Mouse (Mus musculus) kidney, postnatal 10 days (tissue): ENCODE results near the gene Ciapin1.
A peak's percentile ranks its signal among the peaks of the same experiment; 100 is the strongest.

ENCODE experiments used
- DNase-seq: peaks from one replicate; pipeline ENCODE4 v3.0.0; 2021; ENCODE audit warnings: mixed read lengths

The Ciapin1 gene

DNA sequence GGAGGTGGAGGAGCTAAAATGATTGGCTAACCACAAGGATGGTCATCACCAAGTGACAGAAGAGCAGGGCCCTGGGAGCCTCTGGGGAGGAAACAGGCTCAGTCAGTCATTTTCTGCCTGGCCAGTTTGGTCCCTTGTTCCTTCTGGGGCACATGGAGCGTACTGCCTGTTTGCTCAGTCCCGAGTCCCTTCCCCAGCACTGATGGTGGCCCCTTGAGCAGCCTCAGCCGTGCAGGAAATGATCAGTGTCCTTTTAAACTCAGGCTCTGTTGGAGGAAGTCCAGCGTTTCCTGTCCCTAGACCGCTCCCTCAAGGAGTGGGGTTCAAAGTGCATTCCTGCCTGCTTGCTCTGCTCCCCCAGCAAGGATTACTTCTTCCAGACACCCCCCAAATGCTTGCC, 59.7 kb downstream of the Ciapin1 start:
- DNase-seq = peak; percentile 85

DNA sequence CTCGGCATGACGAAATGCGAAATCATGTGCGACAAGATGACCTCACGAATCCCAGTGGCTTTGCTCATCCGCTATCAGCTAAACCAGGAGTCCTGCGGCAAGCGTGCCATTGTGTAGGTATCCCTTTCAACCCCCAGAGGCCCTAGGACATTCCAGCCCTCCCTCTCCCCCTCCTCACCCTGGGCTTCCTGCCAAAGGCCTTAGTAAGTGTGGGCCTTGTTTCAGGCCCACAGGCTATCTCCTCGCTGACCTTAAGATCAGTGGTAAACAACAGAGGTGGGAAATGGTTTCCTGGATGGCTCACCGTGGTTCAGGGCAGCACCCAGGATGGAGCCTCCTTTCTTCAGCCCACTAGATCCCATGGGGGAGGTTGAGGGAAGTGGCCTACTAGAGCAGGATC, 60.1 kb downstream of the Ciapin1 start:
- DNase-seq = peak; percentile 55

DNA sequence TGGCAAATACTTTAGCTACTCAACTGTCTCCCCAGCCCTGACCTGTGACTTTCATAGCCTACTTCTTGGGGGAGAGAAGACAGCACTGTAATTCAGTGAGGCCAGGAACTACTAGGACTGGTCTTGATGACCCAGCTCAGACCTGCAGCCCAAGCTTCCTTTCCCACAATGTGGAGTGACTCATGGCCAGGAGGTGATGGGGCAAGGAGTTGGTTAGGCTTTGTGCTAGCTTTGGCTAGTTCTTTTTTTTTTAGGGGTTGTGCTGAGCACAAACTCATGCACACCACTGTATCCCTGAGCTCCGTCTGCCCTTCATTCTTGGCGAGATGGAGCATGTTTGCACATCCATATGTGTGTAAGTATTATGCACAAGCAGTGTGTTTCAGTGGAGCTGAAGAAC, 61.8 kb downstream of the Ciapin1 start:
- DNase-seq = no peak

DNA sequence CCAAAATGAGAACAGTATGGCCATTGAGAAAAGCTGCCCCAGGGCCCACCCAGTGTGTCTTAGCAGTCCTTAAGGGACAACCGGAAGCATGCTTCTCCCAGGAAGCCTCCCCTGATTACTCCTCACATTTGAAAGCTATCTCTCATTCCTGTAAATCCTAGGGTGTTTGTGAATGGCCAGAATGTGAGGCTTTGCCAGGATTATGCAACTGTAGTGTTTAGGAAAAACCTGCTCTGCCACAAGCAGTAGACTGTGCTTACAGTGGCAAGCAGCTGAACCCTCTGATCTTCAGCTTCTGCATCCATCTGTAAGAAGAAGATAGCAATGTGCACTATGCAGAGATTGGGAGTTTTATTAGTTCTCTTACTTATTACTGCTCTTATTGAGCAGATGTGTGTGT, 63.6 kb downstream of the Ciapin1 start:
- no peak for DNase-seq

DNA sequence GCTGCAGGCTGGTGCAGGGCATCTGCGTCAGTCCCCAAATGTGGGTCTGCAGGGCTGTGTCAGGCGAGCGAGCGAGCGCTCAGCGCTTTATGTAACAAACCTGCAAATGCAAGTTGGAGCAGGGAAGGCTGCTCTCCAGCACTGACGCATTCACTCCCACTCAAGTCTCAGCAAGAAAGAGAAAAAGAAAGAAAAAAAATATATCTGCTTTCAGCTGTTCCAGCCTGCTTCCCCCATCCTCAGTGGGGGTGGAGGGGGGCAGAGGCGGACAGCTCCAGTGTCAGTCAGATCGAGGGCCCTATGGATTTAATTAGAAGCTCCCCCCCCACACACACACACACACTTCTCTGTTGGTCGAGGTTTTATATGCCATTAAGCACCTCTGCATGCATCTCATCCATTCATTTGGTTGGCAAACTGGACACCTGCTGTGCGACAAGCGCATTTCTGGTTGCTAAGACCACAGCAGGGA, 64.4 kb downstream of the Ciapin1 start:
- no peak for DNase-seq

DNA sequence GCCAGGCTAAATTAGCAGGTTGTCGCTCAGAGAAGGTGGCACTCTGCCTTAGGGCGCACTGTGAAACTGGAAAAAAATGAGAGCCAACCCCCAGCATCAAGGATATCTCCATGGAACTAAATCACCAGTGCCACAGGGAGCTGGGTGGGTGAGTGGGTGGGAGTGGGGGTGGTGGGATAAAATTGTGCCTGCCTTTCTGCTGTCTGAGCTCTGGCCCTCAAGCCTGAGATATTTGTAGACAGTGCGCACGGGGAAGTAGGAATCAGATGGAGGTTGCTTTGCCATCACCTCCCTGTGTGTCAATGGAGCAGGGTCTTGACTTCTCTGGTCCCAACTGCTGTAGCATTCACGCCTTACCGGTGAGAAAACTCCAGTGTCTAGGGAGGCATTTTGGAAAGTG, 65.1 kb downstream of the Ciapin1 start:
- DNase-seq = no peak

DNA sequence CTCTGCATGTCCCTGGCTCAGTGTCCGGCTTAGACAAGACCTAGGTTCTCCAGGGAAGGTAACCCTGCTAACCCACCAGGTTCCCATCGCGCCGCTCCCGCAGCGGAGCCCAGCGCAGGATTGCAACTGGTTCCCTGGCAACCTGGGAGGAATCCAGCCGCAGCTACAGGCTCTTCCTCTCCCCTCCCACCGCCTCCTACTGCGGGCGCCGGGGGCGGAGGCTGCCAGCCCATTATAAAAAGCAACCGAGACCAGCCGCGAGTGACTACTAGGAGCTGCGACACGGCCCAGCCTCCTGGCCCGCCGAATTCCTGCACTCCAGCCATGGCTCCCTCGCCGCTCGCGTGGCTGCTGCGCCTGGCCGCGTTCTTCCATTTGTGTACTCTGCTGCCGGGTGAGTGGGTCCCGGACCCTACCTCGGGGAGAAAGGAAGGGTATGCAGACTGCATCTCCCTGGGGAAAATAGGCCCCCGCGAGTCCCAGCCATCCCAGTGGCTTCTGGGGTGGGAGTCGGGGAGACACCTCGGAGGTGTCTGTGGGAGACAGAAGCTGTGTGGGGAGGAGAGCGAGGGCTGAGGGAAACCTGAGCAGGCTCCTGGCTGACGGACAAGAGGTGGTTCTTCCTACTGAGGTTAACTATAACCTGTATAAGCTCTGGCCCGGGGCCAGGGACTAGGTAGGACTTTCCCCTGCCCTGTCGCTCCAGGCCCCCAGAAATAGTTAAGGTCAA, 66.1 kb downstream of the Ciapin1 start, which contains the start of gene Cx3cl1:
Gene Cx3cl1, plus strand, starts transcription at position 69 of the 730 bp plus-strand sequence.
- DNase-seq = peak; percentile 90

DNA sequence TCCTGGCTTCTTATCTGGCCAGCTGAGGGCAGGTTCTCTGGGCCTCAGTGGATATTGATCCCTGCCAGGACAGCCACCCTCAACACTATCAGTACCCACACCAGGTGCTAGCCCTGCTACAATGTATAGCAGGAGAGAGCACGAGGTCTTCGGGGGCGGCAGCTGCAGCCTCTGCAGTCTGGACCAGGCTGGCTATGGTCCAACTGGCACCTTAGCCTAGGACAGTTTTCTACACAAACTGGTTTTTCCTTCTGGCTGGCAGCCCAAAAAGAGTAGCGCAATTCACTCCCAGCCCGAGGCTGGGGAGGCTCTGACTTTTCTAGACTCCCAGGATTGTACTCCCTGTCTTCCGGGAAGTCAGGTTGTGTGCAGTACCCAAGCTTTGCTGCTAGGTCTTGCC, 67.2 kb downstream of the Ciapin1 start:
- peak; percentile 84 for DNase-seq
